Mouse (Mus musculus) gastrocnemius, postnatal 10 days (tissue): ENCODE measurements at regions not wholly inside any gene's neighbourhood (a gene's known extent, or its start where the extent isn't known, plus 50 kb on each side); places are given as distances from the start of the nearest gene placed in this dataset.

Source experiments
- DNase-seq: peaks from one replicate; pipeline ENCODE4 v3.0.0; 2021; ENCODE audit warnings: mixed read lengths

DNA sequence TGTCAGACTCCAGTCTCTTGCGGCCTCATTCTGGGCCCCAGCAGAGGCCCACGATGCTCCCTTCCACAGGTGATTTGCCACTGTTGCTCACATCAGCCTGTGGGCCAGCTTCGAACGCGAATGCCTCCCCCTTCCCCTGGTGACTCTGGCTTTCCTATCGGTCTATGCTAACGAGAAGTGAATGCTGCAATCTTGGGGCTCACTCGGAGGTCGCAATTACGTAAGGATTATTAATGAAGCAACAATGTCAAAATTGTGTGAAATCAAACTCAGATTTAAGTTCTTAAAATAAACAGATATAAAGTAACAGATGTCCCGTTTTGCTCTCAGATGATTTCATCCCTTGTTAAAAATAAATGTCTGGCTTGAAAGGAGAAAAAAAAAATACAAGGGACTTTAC is 572.3 kb downstream of the Bnc2 start:
- no peak for DNase-seq

DNA sequence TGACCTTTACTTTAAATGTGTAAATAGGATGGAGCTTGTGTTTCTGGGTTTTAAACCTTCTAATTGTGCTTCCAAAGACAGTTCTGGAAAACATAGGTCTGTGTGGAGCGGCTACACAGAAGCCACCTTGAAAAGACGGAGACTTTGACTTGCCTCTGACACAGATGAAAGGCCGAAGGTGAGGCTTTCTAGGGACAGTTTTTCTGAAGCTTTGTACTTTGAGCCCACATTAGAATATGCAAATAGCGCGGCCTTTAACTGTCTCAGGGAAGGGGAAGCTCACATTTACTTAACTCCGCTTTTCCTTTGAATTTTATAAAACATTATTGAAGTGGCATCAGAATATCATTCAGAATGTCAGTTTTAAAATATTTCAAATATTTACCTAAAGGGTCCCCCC is 566.5 kb downstream of the Bnc2 start:
- no peak for DNase-seq

GRCm38 (mm10) chr4:84109771-84110503 is 565.1 kb downstream of the Bnc2 start:
- no peak for DNase-seq

DNA sequence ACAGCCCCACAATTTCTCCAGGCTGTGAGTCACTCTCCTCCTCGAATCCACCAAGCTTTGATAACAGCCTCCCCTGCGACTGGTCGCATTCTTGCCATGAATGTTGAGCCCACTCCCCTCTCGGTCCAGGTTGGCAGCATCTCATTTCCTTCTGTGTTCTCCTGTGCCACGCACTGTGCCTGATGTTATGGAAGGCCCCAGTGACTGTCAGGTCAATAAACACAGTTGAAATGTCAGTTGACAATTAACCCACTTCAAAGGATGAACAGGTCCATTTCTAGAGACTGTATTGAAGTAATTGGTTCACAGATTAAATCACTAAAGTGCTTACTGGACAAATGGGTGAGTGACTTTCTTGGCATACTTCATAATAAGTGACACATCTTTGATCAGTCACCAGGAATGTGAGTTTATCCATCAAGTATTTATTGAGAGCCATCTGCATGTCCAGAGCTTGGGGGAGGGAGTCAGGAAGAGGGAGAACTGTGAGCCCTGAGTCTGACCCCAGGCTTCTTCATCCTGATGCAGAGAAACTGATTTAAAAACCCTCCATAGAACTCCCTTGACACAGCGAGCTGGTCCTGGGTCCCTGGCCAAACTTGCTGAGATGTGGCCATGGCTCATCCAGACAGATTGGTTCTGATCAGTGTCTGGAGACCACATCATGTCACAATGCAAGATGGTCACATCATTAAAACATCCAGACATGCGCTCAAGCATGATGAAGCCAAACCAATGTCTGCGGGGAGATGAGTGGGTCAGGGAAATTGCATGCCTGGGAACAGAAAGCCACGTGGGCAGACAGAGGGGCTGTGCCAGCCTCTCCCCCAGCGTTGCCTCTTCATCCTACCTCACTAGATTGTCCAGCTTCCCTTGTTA is 560.7 kb downstream of the Bnc2 start:
- no peak for DNase-seq

DNA sequence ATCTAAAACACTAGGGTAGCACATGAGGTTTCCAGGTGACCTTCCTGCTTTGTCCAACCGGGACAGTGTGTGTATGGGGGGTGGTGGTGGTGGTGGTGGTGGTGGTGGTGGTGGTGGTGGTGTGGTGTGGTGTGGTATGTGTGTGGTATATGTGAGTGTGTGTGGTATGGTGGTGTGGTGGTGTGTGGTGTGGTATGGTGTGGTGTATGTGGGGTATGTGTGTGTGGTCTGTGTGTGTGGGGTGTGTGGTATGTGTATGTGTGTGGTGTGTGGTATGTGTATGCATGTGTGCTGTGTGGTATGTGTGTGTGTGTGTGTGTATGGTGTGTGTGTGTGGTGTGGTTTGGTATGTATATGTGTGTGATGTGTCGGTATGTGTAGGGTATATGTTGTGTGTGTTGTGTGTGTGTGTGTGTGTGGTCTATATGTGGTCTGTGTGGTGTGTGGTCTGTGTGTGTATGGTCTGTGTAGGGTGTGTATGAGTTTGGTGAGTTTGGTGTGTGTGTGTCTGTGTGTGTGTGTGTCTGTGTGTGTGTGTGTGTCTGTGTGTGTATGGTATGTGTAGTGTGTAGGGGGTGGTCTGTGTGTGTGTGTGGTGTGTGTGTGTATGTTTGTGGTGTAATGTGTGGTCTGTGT is 556.7 kb downstream of the Bnc2 start:
- no peak for DNase-seq

- DNase-seq = no peak
Measured at GRCm38 (mm10) chr4:84119616-84120015, 555.5 kb downstream of the Bnc2 start.

DNA sequence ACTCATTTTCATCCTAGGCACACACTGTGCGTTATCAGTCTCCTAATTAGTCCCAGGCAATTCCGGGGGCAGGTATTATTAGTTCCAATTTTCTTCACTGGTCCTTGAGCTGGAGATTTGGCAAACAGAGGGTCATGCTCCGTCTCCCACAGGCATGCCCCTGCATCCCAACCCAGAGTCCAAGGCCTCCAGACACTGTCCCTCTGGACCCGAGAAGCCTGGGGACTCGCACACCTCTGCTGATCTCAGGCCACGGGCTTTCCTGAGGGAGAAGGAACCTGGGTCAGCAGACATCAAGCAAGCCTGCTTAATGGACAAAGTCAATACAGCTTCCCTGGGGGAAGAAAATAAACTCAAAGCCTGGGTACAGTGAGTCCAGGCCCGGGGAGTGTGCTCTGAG is 554.7 kb downstream of the Bnc2 start:
- no peak for DNase-seq

DNA sequence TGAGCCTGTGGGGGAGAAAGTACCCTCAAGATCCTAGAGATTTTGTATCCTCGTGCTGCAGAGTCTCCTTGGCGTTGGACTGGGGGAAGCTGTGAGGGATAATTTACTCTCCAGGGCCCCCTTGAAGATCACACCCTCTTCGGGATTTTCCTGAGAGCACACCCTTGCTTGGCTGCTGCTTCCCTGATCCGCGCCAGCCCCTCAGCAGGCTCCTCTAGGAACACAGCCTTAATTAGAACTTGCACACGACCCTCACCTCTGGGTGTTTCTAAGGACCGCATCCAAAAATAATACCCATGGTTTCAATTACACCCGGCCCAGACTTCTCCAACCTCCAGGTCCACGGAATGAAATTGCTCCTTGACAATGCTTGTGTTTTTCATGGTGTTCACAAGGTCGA is 553.6 kb downstream of the Bnc2 start:
- no peak for DNase-seq

DNA sequence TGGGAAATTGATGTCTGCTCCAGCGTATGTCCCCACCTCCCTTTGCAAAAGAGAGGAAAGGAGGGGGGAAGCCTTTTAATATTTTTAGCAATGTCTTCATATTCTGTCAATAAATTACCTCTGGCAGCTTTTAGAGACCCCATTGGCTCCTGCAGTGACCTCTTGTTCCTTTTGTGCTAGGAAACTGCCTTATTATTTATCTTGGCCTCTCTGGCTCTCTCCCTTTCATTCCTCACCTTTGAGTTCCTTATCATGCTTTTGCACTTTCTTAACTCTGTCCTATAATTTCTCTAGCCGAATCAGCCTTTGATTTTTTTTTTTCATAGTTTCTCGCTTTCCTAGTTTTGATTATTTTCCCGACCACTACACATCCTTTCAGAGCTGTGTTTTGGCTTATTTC is 548.7 kb downstream of the Bnc2 start:
- DNase-seq = no peak

- no peak for DNase-seq
Measured at GRCm38 (mm10) chr4:84127380-84127779, 547.7 kb downstream of the Bnc2 start.

DNA sequence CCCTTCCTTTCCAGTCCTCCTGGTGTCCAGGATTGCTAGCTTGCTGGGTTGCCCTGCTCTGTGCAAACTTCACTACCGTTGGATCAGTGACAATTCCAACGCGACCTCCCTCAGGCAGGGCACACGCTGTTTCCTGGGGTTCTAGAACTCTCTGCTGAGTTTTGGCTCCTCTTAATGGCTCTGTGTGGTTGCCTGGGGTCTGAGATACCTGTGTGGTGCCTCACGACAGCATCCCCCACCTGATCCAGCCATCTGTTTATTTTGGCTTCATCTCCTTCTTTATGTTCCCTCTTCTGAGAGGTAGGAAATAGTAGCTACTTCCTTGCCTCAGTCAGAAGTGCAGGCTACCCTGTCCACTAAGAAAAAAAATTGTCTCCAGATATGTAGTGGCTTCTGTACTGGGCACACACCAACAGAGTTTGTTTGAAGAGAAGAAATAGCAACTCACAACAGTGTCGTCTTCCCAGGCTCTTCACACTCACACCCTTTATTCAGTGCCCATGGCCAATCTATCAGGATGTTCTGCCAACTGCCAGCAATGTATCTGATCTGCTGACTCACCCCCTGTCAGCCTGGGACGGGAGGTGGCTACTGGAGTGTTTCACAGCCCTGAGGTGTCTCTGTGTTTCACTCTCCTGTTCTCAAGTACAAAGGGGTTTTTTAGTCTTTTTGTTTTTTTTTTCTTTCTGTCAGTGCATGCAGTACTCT is 544.1 kb downstream of the Bnc2 start:
- no peak for DNase-seq

GRCm38 (mm10) chr4:84135740-84136139 is 539.3 kb downstream of the Bnc2 start:
- DNase-seq = no peak

GRCm38 (mm10) chr4:84137171-84137919 is 537.7 kb downstream of the Bnc2 start:
- no peak for DNase-seq

GRCm38 (mm10) chr4:84149149-84150050 is 525.7 kb downstream of the Bnc2 start:
- DNase-seq = no peak

GRCm38 (mm10) chr4:84150698-84151097 is 524.4 kb downstream of the Bnc2 start:
- no peak for DNase-seq

- no peak for DNase-seq
Measured at GRCm38 (mm10) chr4:84151247-84151646, 523.8 kb downstream of the Bnc2 start.

DNA sequence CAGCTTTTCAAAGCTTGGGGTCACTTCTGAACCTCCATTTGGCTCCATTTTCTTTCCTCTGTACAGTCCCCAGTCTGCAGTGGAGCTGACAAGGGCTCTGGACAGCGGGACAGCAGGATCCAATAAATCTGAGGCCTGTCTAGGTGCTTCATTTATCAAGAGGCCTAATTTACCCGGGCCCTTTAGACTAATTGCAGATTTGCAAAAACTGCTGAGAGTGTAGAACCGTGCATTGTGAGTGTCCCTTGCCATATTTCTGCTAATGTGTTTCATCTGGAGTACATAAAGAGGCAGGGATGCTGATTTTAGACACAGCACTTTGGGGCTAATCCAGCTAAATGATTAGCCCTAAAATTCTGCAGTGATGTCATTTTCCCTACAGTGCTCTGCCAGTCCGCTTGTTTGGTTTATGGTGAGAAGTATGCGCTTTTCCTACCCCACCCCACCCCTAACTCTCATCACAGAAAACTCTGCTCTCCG is 523.1 kb downstream of the Bnc2 start:
- DNase-seq = no peak

DNA sequence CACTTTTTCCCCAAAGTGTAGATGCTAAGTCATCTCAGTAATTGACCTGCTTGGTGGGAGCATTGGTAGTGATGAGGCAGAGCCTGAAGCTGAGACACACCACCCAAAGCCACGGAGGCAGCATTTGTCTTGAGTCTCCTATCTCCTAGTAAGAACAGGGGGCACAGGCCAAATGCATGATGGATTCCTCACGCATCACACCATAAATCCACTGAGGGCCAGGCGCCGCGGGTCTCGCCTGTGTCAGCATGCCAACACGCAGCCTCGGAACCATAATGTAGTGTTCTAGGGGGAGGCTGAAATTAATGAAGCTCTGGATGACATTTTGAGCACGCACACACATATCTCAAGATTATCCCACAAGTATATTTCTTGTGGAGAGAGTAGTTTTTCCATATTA is 521.5 kb downstream of the Bnc2 start:
- DNase-seq = no peak

DNA sequence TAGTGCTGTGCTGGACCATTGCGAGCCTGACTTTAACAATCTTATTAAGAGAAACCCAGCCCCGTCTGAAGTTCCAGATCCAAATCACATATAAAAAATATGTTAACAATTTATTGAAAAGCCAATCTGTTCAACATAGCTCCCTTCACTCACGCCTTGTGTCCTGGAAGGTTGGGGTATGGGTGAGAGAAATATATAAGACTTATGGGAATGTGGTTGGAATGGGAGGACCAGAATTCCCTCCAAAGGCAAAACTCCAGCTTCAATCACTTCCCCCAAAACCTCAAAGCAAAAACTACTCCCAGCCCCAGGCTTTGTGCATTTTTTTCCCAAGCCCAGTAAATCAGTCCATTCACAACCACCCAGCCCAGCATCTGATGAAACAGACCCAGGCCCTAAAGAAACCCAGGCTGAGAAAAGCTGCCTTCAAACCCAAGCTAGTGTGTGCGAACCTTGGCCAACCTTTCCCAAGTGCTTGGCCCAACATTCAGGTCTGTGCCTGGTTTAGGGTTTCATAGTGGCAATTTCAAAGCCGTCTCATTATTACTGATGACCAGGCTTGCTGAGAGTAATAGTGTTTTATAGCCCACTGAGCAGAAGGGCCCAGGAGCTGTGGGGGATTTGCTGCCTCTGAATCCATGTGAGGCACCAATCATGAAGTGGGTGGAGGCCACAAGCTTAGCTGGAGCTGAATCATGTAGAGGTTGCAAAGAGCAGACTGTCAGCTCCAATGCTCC is 517.0 kb downstream of the Bnc2 start:
- no peak for DNase-seq

DNA sequence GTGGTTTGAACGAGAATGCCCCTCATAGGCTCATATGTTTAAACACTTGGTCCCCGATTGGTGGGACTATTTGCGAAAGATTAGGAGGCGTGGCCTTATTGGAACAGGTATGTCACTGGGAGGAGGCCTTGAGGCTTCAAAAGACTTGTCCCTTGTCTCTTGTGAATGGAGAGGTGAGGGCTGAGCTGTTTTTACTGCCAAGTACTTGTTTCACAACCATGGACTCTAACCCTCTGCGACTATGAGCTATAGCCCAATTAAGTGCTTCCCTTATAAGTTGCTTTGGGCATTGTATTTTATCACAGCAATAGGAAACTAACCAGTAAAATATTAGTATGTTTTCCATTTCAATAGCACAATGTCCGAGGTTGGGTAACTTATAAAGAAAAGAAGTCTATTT is 511.7 kb downstream of the Bnc2 start:
- DNase-seq = no peak
